25 mouse cellular contexts compared by ENCODE assay signal in the genomic region with DNA sequence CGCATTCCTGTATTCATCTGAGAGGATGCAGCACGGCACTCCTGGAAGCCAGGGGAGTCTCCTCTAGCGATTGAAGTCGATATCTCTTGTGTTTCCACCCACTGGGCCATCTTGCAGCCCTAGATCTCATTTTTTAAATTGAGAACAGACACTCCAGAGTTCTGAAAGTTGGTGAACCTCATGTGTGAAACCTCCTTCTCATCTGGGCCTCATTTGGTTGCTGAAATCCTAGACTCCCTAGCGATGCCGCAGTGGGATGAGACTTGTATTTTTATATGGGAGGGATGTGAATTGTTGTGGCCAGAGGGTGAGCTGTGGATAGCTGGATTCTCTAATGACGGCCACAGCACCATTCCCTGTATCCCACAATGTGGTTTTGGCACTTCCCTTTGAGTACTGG. TPM values are rescaled to one million over a fixed set of nuclear protein-coding genes. Genes with fewer than 3 reads are reported as not detected.
DNase-seq lines count a peak whose midpoint lies in the region; ATAC-seq lines count a peak whose summit lies in the region.
"Had no signal": no experiment of that assay in that cellular context is flagged by ENCODE, and none has a peak within 500 bp of the region (broad histone marks: within the 10 kb centered on the region; RNA-seq: fewer than 3 reads in every experiment).

No protein-coding gene starts in this region.

- no peak overlapping the region for H3K9ac ChIP-seq in embryonic facial prominence, embryonic 11.5 days (replicated peaks; ENCODE audit: low read length)
- no peak overlapping the region for H3K9ac ChIP-seq in embryonic facial prominence, embryonic 12.5 days
- H3K9ac ChIP-seq in embryonic facial prominence, embryonic 15.5 days, result no peak overlapping the region
- H3K9ac ChIP-seq in limb, embryonic 15.5 days, result no peak overlapping the region
- H3K9ac ChIP-seq: forebrain, embryonic 15.5 days; hindbrain, embryonic 14.5 days had no signal

- no peaks in the 10 kb centered on the region for H3K9me3 ChIP-seq in embryonic facial prominence, embryonic 11.5 days (replicated peaks; ENCODE audit: control insufficient read depth, low read length)
- H3K9me3 ChIP-seq in embryonic facial prominence, embryonic 10.5 days, result no peaks in the 10 kb centered on the region
- H3K9me3 ChIP-seq in embryonic facial prominence, embryonic 12.5 days, result no peaks in the 10 kb centered on the region
- H3K9me3 ChIP-seq in embryonic facial prominence, embryonic 15.5 days (replicated peaks), result no peaks in the 10 kb centered on the region
- H3K9me3 ChIP-seq in limb, embryonic 15.5 days, result no peaks in the 10 kb centered on the region
- H3K9me3 ChIP-seq in hindbrain, embryonic 10.5 days, result no peaks in the 10 kb centered on the region
- H3K9me3 ChIP-seq: forebrain, embryonic 15.5 days had no signal

- no peak overlapping the region for H3K27ac ChIP-seq in embryonic facial prominence, embryonic 11.5 days (replicated peaks; ENCODE audit: low read depth, low read length)
- H3K27ac ChIP-seq in embryonic facial prominence, embryonic 10.5 days (replicated peaks), result no peak overlapping the region
- peak overlapping the region; percentile 76 for H3K27ac ChIP-seq in embryonic facial prominence, embryonic 12.5 days
- peak overlapping the region; percentile 77 for H3K27ac ChIP-seq in embryonic facial prominence, embryonic 15.5 days (replicated peaks)
- peak overlapping the region; percentile 48; the same call in 1 of the 2 replicates for H3K27ac ChIP-seq in limb, embryonic 15.5 days
- no peak overlapping the region for H3K27ac ChIP-seq in hindbrain, embryonic 10.5 days
- H3K27ac ChIP-seq: forebrain, embryonic 15.5 days; hindbrain, embryonic 14.5 days; hindbrain, postnatal 0 days had no signal

- H3K4me3 ChIP-seq in embryonic facial prominence, embryonic 11.5 days (ENCODE audit: low read depth, low read length), result no peak overlapping the region
- H3K4me3 ChIP-seq in embryonic facial prominence, embryonic 10.5 days, result no peak overlapping the region
- no peak overlapping the region for H3K4me3 ChIP-seq in embryonic facial prominence, embryonic 12.5 days
- no peak overlapping the region for H3K4me3 ChIP-seq in embryonic facial prominence, embryonic 15.5 days (replicated peaks)
- H3K4me3 ChIP-seq in limb, embryonic 15.5 days, result no peak overlapping the region
- H3K4me3 ChIP-seq in hindbrain, embryonic 10.5 days, result no peak overlapping the region
- H3K4me3 ChIP-seq: forebrain, embryonic 15.5 days had no signal

- WGBS in embryonic facial prominence, embryonic 11.5 days, result 58% methylated on average over 7 of the region's 7 CpGs
- 63% methylated on average over 7 of the region's 7 CpGs for WGBS in embryonic facial prominence, embryonic 10.5 days
- WGBS in embryonic facial prominence, embryonic 12.5 days, result 33% methylated on average over 7 of the region's 7 CpGs
- WGBS in embryonic facial prominence, embryonic 15.5 days, result 35% methylated on average over 7 of the region's 7 CpGs
- 54% methylated on average over 7 of the region's 7 CpGs for WGBS in limb, embryonic 15.5 days
- WGBS in hindbrain, embryonic 10.5 days, result 80% methylated on average over 7 of the region's 7 CpGs

- H3K27me3 ChIP-seq in embryonic facial prominence, embryonic 11.5 days (ENCODE audit: control insufficient read depth, insufficient read depth, low read length), result no peaks in the 10 kb centered on the region
- 0 out of 2 replicates have a peak, but pooled peaks cover 5% of the 10 kb centered on the region for H3K27me3 ChIP-seq in embryonic facial prominence, embryonic 10.5 days (replicated peaks; ENCODE audit: low read depth, poor library complexity, severe bottlenecking)
- no peaks in the 10 kb centered on the region for H3K27me3 ChIP-seq in embryonic facial prominence, embryonic 12.5 days
- no peaks in the 10 kb centered on the region for H3K27me3 ChIP-seq in embryonic facial prominence, embryonic 15.5 days
- no peaks in the 10 kb centered on the region for H3K27me3 ChIP-seq in limb, embryonic 15.5 days
- 0 out of 2 replicates have a peak, but pooled peaks cover 8% of the 10 kb centered on the region for H3K27me3 ChIP-seq in hindbrain, embryonic 10.5 days (ENCODE audit: insufficient read depth, poor library complexity, severe bottlenecking)
- H3K27me3 ChIP-seq: forebrain, embryonic 15.5 days had no signal

- ATAC-seq in embryonic facial prominence, embryonic 11.5 days (replicated peaks; ENCODE audit: insufficient number of reproducible peaks, low FRiP score, low TSS enrichment, low read depth), result no peak
- no peak for ATAC-seq in embryonic facial prominence, embryonic 12.5 days (ENCODE audit: insufficient number of reproducible peaks, insufficient read depth, low FRiP score, low TSS enrichment)
- ATAC-seq in embryonic facial prominence, embryonic 15.5 days (ENCODE audit: insufficient number of reproducible peaks, low FRiP score, low TSS enrichment, low read depth), result no peak
- no peak for ATAC-seq in limb, embryonic 15.5 days (ENCODE audit: insufficient number of reproducible peaks, low FRiP score, low TSS enrichment, low read depth)
- ATAC-seq: activated CD4-positive, CD25-positive, alpha-beta regulatory T cell, adult 4 months; forebrain, embryonic 15.5 days; hindbrain, postnatal 0 days; inflammation-experienced regulatory T-cells, adult 6 months; intestine, embryonic 16.5 days had no signal

- H3K4me2 ChIP-seq in embryonic facial prominence, embryonic 11.5 days (ENCODE audit: low read depth, low read length), result no peak overlapping the region
- 0 out of 2 replicates have a peak overlapping the region, but pooled peaks have one; percentile 11 for H3K4me2 ChIP-seq in embryonic facial prominence, embryonic 12.5 days (replicated peaks)
- peak overlapping the region; percentile 15; the same call in 1 of the 2 replicates for H3K4me2 ChIP-seq in embryonic facial prominence, embryonic 15.5 days (replicated peaks)
- no peak overlapping the region for H3K4me2 ChIP-seq in limb, embryonic 15.5 days
- H3K4me2 ChIP-seq: forebrain, embryonic 15.5 days; heart, embryonic 11.5 days; hindbrain, embryonic 14.5 days had no signal

- H3K36me3 ChIP-seq in embryonic facial prominence, embryonic 11.5 days (replicated peaks; ENCODE audit: control insufficient read depth, insufficient read depth, low read depth, low read length), result no peaks in the 10 kb centered on the region
- H3K36me3 ChIP-seq in embryonic facial prominence, embryonic 10.5 days (replicated peaks), result no peaks in the 10 kb centered on the region
- H3K36me3 ChIP-seq in embryonic facial prominence, embryonic 12.5 days, result no peaks in the 10 kb centered on the region
- no peaks in the 10 kb centered on the region for H3K36me3 ChIP-seq in embryonic facial prominence, embryonic 15.5 days
- H3K36me3 ChIP-seq in limb, embryonic 15.5 days, result no peaks in the 10 kb centered on the region
- no peaks in the 10 kb centered on the region for H3K36me3 ChIP-seq in hindbrain, embryonic 10.5 days
- H3K36me3 ChIP-seq: forebrain, embryonic 15.5 days had no signal

- DNase-seq in embryonic facial prominence, embryonic 11.5 days (ENCODE audit: low spot score), result peak; percentile 53
- no peak for DNase-seq in embryonic facial prominence, embryonic 10.5 days (ENCODE audit: low spot score)
- no peak for DNase-seq in hindbrain, embryonic 10.5 days (ENCODE audit: low spot score)
- DNase-seq in left cerebral cortex, adult 18-20 months (ENCODE audit: low spot score in 2 of 2), result no peak
- DNase-seq in spleen, postnatal 36 days (ENCODE audit: low spot score in 2 of 2), result no peak
- DNase-seq: adrenal gland, postnatal 10 days; cerebellum, adult 18-20 months; cerebellum, adult 9-10 months; cerebellum, postnatal 14 days; gastrocnemius, postnatal 36 days; heart, postnatal 36 days had no signal

- no peaks in the 10 kb centered on the region for H3K4me1 ChIP-seq in embryonic facial prominence, embryonic 11.5 days (ENCODE audit: control insufficient read depth, insufficient read depth, low read length)
- peaks cover 18% of the 10 kb centered on the region for H3K4me1 ChIP-seq in embryonic facial prominence, embryonic 10.5 days
- peaks cover 12% of the 10 kb centered on the region for H3K4me1 ChIP-seq in embryonic facial prominence, embryonic 12.5 days
- peaks cover 32% of the 10 kb centered on the region for H3K4me1 ChIP-seq in embryonic facial prominence, embryonic 15.5 days
- H3K4me1 ChIP-seq in limb, embryonic 15.5 days, result peaks cover 13% of the 10 kb centered on the region; the same call in 1 of the 2 replicates
- peaks cover 8% of the 10 kb centered on the region; the same call in 1 of the 2 replicates for H3K4me1 ChIP-seq in hindbrain, embryonic 10.5 days (replicated peaks)
- H3K4me1 ChIP-seq: forebrain, embryonic 15.5 days had no signal

RNA-seq across cellular contexts. Expression of gene Gucy2e, which starts 15.1 kb away (rescaled TPM):
- polyA plus RNA-seq in embryonic facial prominence, embryonic 11.5 days (2014; fragmentation: Nextera tagmentation; extraction: Ambion mirVana), result 0.06 TPM in 1 of 2 replicates, not detected in the other
- not detected in 2 replicates for polyA plus RNA-seq in embryonic facial prominence, embryonic 10.5 days (2016; fragmentation: Nextera tagmentation; extraction: Ambion mirVana)
- 0.10 and 0.17 TPM in 2 replicates for polyA plus RNA-seq in embryonic facial prominence, embryonic 12.5 days (2016; fragmentation: Nextera tagmentation; extraction: Ambion mirVana)
- 0.41 and 0.53 TPM in 2 replicates for polyA plus RNA-seq in embryonic facial prominence, embryonic 15.5 days (2015; fragmentation: Nextera tagmentation; extraction: Ambion mirVana)
- 0.22 TPM in 1 of 2 replicates, not detected in the other for polyA plus RNA-seq in limb, embryonic 15.5 days (2015; fragmentation: Nextera tagmentation; extraction: Ambion mirVana)
- polyA plus RNA-seq in hindbrain, embryonic 10.5 days (2016; fragmentation: Nextera tagmentation; extraction: Ambion mirVana), result 0.06 and 0.09 TPM in 2 replicates
- 1 to 10 TPM; 1.2 TPM for total RNA-seq in left cerebral cortex, adult 18-20 months (2021)
- total RNA-seq: adrenal gland, postnatal 10 days; adrenal gland, postnatal 36 days; gastrocnemius, adult 8-10 months; gastrocnemius, postnatal 36 days; granulocyte monocyte progenitor cell, adult 5-6 weeks had no signal
- polyA plus RNA-seq: hindbrain, embryonic 11.5 days had no signal

RNA-seq across cellular contexts. Expression of gene Alox8, which starts 54.3 kb away (rescaled TPM):
- polyA plus RNA-seq in embryonic facial prominence, embryonic 11.5 days (2014; fragmentation: Nextera tagmentation; extraction: Ambion mirVana), result not detected in 2 replicates
- 0.09 and 0.13 TPM in 2 replicates for polyA plus RNA-seq in embryonic facial prominence, embryonic 10.5 days (2016; fragmentation: Nextera tagmentation; extraction: Ambion mirVana)
- polyA plus RNA-seq in embryonic facial prominence, embryonic 12.5 days (2016; fragmentation: Nextera tagmentation; extraction: Ambion mirVana), result 0.12 and 0.20 TPM in 2 replicates
- polyA plus RNA-seq in embryonic facial prominence, embryonic 15.5 days (2015; fragmentation: Nextera tagmentation; extraction: Ambion mirVana), result 0.27 and 0.88 TPM in 2 replicates
- polyA plus RNA-seq in limb, embryonic 15.5 days (2015; fragmentation: Nextera tagmentation; extraction: Ambion mirVana), result 0.12 and 0.20 TPM in 2 replicates
- 0.10 TPM in 1 of 2 replicates, not detected in the other for polyA plus RNA-seq in hindbrain, embryonic 10.5 days (2016; fragmentation: Nextera tagmentation; extraction: Ambion mirVana)
- total RNA-seq in left cerebral cortex, adult 18-20 months (2021), result 10 to 100 TPM; 10.2 to 11.7 TPM
- total RNA-seq: adrenal gland, postnatal 10 days; adrenal gland, postnatal 36 days; gastrocnemius, adult 8-10 months; gastrocnemius, postnatal 36 days; granulocyte monocyte progenitor cell, adult 5-6 weeks had no signal
- polyA plus RNA-seq: hindbrain, embryonic 11.5 days had no signal

Comparison
In these comparisons a context has a peak if more than half of its experiments do, and no peak if none do; other contexts are left out.
1. H3K27ac ChIP-seq: peak in embryonic facial prominence, embryonic 12.5 days (single experiment), embryonic facial prominence, embryonic 15.5 days (single experiment) and limb, embryonic 15.5 days (single experiment); none in embryonic facial prominence, embryonic 11.5 days (single experiment), embryonic facial prominence, embryonic 10.5 days (single experiment) and hindbrain, embryonic 10.5 days (single experiment).
2. H3K4me2 ChIP-seq: peak in embryonic facial prominence, embryonic 12.5 days (single experiment) and embryonic facial prominence, embryonic 15.5 days (single experiment); none in embryonic facial prominence, embryonic 11.5 days (single experiment) and limb, embryonic 15.5 days (single experiment).